Mouse (Mus musculus) limb, embryonic 12.5 days (tissue): Measurements from ENCODE around the gene Teddm2. TPM values are rescaled to one million over a fixed set of nuclear protein-coding genes. Genes with fewer than 3 reads are reported as not detected.

Experiments used
- ATAC-seq: fragments of 200-750 bp; cut with Nextera tagmentation; 2 replicates; pipeline ENCODE4 v1.8.0; 2017; ENCODE audit warnings: low read depth, moderate TSS enrichment; ENCODE audit not compliant: insufficient number of reproducible peaks, insufficient read depth, low FRiP score, low TSS enrichment
- H3K27ac ChIP-seq: fragments of 300-500 bp; sonication (generic); 2 replicates; pipeline ENCODE4 v1.5.1; 2016; ENCODE audit warnings: mild to moderate bottlenecking, moderate library complexity
- H3K27me3 ChIP-seq: fragments of 300-500 bp; sonication (generic); 2 replicates; pipeline ENCODE4 v1.6.1; 2016; ENCODE audit warnings: mild to moderate bottlenecking, moderate library complexity
- H3K36me3 ChIP-seq: fragments of 300-500 bp; sonication (generic); 2 replicates; pipeline ENCODE4 v1.6.1; 2016; ENCODE audit warnings: mild to moderate bottlenecking, moderate library complexity
- H3K4me1 ChIP-seq: fragments of 300-500 bp; sonication (generic); replicated peaks from 2 replicates; pipeline ENCODE4 v1.6.1; 2016
- H3K4me2 ChIP-seq: fragments of 300-500 bp; sonication (generic); 2 replicates; pipeline ENCODE4 v1.6.1; 2016; ENCODE audit warnings: mild to moderate bottlenecking, moderate library complexity
- H3K4me3 ChIP-seq: fragments of 300-500 bp; sonication (generic); replicated peaks from 2 replicates; pipeline ENCODE4 v1.5.1; 2016; ENCODE audit warnings: mild to moderate bottlenecking
- H3K9ac ChIP-seq: fragments of 300-500 bp; sonication (generic); replicated peaks from 2 replicates; pipeline ENCODE4 v1.6.1; 2016; ENCODE audit warnings: mild to moderate bottlenecking, moderate library complexity
- H3K9me3 ChIP-seq: fragments of 300-500 bp; sonication (generic); 2 replicates; pipeline ENCODE4 v1.6.1; 2016; ENCODE audit warnings: mild to moderate bottlenecking, moderate library complexity
- WGBS: fragments of 180-500 bp; shearing (Covaris S2); methylation state at CpG from one replicate; pipeline ENCODE4 v1.1.7; 2016; 5-methylcytosine and 5-hydroxymethylcytosine counted together
- polyA plus RNA-seq: library from polyadenylated mRNA; unstranded; fragments of >200 nt; fragmentation: Nextera tagmentation; extraction: Ambion mirVana; gene quantifications from 2 replicates; pipeline ENCODE4 v1.2.1, GENCODE M21; 2016

Gene Teddm2
- polyA plus RNA-seq: 0.74 and 0.90 TPM in 2 replicates

- H3K9me3 ChIP-seq: no peaks in the 10 kb centered on the region
- H3K4me3 ChIP-seq: peak within 1 kb of the TSS; percentile 87
- ATAC-seq: peak; percentile 97
- peak within 1 kb of the TSS; percentile 90 for H3K9ac ChIP-seq
- H3K4me1 ChIP-seq: peaks cover 22% of the 10 kb centered on the region
- H3K36me3 ChIP-seq: peaks cover 23% of the 10 kb centered on the region
- H3K27ac ChIP-seq: peak within 1 kb of the TSS; percentile 97
- peak within 1 kb of the TSS; percentile 81 for H3K4me2 ChIP-seq
- H3K27me3 ChIP-seq: no peaks in the 10 kb centered on the region
- WGBS: under 1% methylated on average over 50 of the region's 51 CpGs
Observed at GRCm38 (mm10) chr1:153899731-153900380, at the start of gene Teddm2, which contains the start of gene Glul. Gene Teddm2, minus strand, starts transcription at chr1:153900228. Gene Glul, plus strand, starts transcription at chr1:153899944.

GRCm38 (mm10) chr1:153947837-153948236, 47.8 kb upstream of the Teddm2 start:
- 87% methylated on average over 6 of the region's 6 CpGs for WGBS
- H3K4me3 ChIP-seq: no peak overlapping the region
- ATAC-seq: no peak

DNA sequence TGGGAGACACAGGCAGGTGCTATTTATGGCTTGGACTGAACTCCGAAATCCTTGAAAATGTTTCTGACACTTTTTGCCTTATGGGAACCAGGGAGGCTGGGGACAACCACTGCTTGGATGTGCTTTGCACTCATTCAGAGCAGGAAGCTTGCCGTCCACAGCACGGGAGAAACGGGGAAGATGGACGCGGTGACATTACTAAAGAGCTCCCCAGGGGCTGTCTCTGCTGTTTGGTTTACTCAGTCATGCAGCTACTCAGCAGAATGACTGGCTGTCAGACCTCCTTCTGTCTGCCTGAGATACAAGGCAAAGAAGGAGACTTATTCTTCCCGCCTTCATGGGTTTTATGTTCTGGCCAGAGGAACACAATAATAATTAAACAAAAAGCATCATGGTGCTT, 46.9 kb upstream of the Teddm2 start:
- no peaks in the 10 kb centered on the region for H3K27me3 ChIP-seq
- H3K27ac ChIP-seq: no peak overlapping the region
- no peaks in the 10 kb centered on the region for H3K9me3 ChIP-seq
- WGBS: 76% methylated on average over 7 of the region's 7 CpGs
- no peak for ATAC-seq
- no peaks in the 10 kb centered on the region for H3K36me3 ChIP-seq
- no peaks in the 10 kb centered on the region for H3K4me1 ChIP-seq
- H3K9ac ChIP-seq: no peak overlapping the region
- no peak overlapping the region for H3K4me2 ChIP-seq
- no peak overlapping the region for H3K4me3 ChIP-seq

More at GRCm38 (mm10) chr1:153947837-153948236, 47.8 kb upstream of the Teddm2 start:
- no peaks in the 10 kb centered on the region for H3K36me3 ChIP-seq
- H3K4me1 ChIP-seq: no peaks in the 10 kb centered on the region
- no peaks in the 10 kb centered on the region for H3K9me3 ChIP-seq
- H3K27me3 ChIP-seq: no peaks in the 10 kb centered on the region
- H3K4me2 ChIP-seq: no peak overlapping the region
- no peak overlapping the region for H3K9ac ChIP-seq
- H3K27ac ChIP-seq: no peak overlapping the region

GRCm38 (mm10) chr1:153945181-153945580, 45.2 kb upstream of the Teddm2 start:
- H3K9me3 ChIP-seq: no peaks in the 10 kb centered on the region
- no peaks in the 10 kb centered on the region for H3K27me3 ChIP-seq
- H3K27ac ChIP-seq: no peak overlapping the region
- 77% methylated on average over 5 of the region's 5 CpGs for WGBS
- H3K4me2 ChIP-seq: no peak overlapping the region
- H3K9ac ChIP-seq: no peak overlapping the region
- no peaks in the 10 kb centered on the region for H3K4me1 ChIP-seq
- no peak for ATAC-seq
- H3K36me3 ChIP-seq: no peaks in the 10 kb centered on the region
- H3K4me3 ChIP-seq: no peak overlapping the region

- no peak for ATAC-seq
- Histone ChIP-seq H3K9me3 (no peaks in the 10 kb centered on the region), H3K9ac (no peak overlapping the region), H3K4me3 (no peak overlapping the region), H3K4me1 (no peaks in the 10 kb centered on the region), H3K27ac (no peak overlapping the region), H3K4me2 (no peak overlapping the region), H3K36me3 (no peaks in the 10 kb centered on the region), H3K27me3 (no peaks in the 10 kb centered on the region)
- WGBS: 79% methylated on average over 2 of the region's 2 CpGs
Observed at GRCm38 (mm10) chr1:153940986-153941385, 41.0 kb upstream of the Teddm2 start.

DNA sequence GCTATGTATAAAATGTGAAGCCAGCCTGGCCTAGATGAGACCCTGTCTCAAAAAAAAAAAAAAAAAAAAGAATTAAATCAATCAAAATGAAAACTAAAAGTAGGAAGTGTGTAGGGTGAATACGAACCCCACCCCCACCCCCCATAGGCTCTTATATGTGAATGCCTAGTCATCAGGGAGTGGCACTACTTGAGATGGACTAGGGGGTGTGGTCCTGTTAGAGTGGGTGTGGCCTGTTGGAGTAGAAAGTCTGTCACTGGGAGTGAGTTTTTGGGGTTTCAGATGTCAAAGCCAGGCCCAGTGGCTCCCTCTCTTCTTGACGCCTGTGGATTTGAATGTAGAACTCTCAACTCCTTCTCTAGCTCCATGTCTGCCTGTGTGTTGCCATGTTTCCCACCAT, 37.0 kb upstream of the Teddm2 start:
- Histone ChIP-seq H3K27ac (no peak overlapping the region), H3K27me3 (no peaks in the 10 kb centered on the region), H3K4me1 (no peaks in the 10 kb centered on the region), H3K9me3 (peaks cover 3% of the 10 kb centered on the region; the same call in 1 of the 2 replicates), H3K9ac (no peak overlapping the region), H3K4me3 (no peak overlapping the region), H3K36me3 (no peaks in the 10 kb centered on the region), H3K4me2 (no peak overlapping the region)
- 84% methylated on average over 2 of the region's 2 CpGs for WGBS
- ATAC-seq: no peak

DNA sequence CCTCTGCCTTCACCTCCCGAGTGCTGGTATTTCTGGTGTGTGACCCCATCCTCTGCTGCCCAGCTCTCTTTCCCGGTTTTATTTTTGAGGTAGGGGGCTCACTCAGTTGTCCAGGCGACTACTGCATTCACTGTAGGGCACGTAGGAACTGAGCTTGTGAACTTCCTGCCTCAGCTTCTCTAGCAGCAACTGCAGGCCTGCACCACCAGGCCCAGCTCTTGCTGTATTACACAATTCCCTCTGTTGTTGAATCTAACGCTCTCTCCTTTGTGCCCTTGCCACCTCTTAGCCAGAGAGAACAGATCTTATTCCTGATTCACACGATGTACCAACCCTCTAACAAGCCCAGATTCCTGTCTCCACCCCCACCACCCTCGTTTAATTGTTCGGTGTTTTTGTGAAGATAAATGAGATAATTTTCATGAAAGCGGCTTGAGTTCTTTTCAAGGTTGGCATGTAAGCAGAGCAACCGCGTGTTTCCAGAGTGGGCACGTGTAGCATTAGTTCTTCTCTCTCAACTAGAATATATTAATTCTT, 35.9 kb upstream of the Teddm2 start:
- H3K4me1 ChIP-seq: no peaks in the 10 kb centered on the region
- no peak overlapping the region for H3K4me3 ChIP-seq
- ATAC-seq: no peak
- H3K27ac ChIP-seq: no peak overlapping the region
- WGBS: 80% methylated on average over 12 of the region's 12 CpGs
- H3K9me3 ChIP-seq: peaks cover 3% of the 10 kb centered on the region; the same call in 1 of the 2 replicates
- H3K27me3 ChIP-seq: no peaks in the 10 kb centered on the region
- H3K36me3 ChIP-seq: no peaks in the 10 kb centered on the region
- H3K9ac ChIP-seq: no peak overlapping the region; the same call in 1 of the 2 replicates
- H3K4me2 ChIP-seq: no peak overlapping the region

GRCm38 (mm10) chr1:153933772-153934171, 33.7 kb upstream of the Teddm2 start:
- H3K36me3 ChIP-seq: no peaks in the 10 kb centered on the region
- H3K9me3 ChIP-seq: peaks cover 3% of the 10 kb centered on the region; the same call in 1 of the 2 replicates
- no peak for ATAC-seq
- no peak overlapping the region for H3K4me3 ChIP-seq
- WGBS: 85% methylated on average over 1 of the region's 1 CpGs
- H3K4me2 ChIP-seq: no peak overlapping the region
- no peak overlapping the region for H3K27ac ChIP-seq
- H3K27me3 ChIP-seq: no peaks in the 10 kb centered on the region
- H3K4me1 ChIP-seq: no peaks in the 10 kb centered on the region
- no peak overlapping the region for H3K9ac ChIP-seq

DNA sequence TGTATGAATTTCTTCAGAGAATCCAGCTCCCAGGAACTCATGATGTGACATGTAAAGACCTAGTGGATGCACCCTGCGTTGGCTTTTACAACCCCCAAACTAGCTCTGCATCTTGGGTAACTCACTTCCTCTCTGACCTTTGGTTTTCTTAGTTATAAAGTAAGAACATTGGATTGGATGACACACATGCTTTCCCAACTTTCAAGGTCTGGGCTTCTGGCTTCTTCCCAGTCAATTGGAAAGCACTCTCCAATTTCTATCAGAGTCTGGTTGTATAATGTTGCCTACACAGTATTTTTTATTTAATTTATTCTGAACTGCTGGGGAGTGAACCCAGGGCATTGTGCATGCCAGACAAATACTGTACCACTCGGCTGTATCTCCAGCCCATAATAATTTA, 30.4 kb upstream of the Teddm2 start:
- Histone ChIP-seq H3K9me3 (peaks cover 3% of the 10 kb centered on the region; the same call in 1 of the 2 replicates), H3K9ac (no peak overlapping the region), H3K4me2 (no peak overlapping the region), H3K4me3 (no peak overlapping the region), H3K27ac (no peak overlapping the region), H3K4me1 (no peaks in the 10 kb centered on the region), H3K36me3 (no peaks in the 10 kb centered on the region), H3K27me3 (no peaks in the 10 kb centered on the region)
- WGBS: 81% methylated on average over 2 of the region's 2 CpGs
- ATAC-seq: no peak

GRCm38 (mm10) chr1:153924395-153925385, 24.7 kb upstream of the Teddm2 start:
- Histone ChIP-seq H3K9ac (no peak overlapping the region), H3K36me3 (no peaks in the 10 kb centered on the region), H3K9me3 (no peaks in the 10 kb centered on the region), H3K4me3 (no peak overlapping the region), H3K4me1 (no peaks in the 10 kb centered on the region), H3K27me3 (no peaks in the 10 kb centered on the region), H3K4me2 (no peak overlapping the region), H3K27ac (no peak overlapping the region)
- 81% methylated on average over 6 of the region's 6 CpGs for whole genome bisulfite sequencing
- ATAC-seq: no peak

- no peak overlapping the region for H3K9ac ChIP-seq
Observed at GRCm38 (mm10) chr1:153922571-153923021, 22.6 kb upstream of the Teddm2 start.

More at GRCm38 (mm10) chr1:153922571-153923021, 22.6 kb upstream of the Teddm2 start:
- Histone ChIP-seq H3K4me2 (no peak overlapping the region), H3K36me3 (no peaks in the 10 kb centered on the region), H3K27me3 (no peaks in the 10 kb centered on the region), H3K4me1 (no peaks in the 10 kb centered on the region), H3K27ac (no peak overlapping the region), H3K4me3 (no peak overlapping the region), H3K9me3 (no peaks in the 10 kb centered on the region)
- 35% methylated on average over 5 of the region's 5 CpGs for WGBS
- ATAC-seq: no peak
